Mouse (Mus musculus): ENCODE measurements around the gene Scn10a.

DNA sequence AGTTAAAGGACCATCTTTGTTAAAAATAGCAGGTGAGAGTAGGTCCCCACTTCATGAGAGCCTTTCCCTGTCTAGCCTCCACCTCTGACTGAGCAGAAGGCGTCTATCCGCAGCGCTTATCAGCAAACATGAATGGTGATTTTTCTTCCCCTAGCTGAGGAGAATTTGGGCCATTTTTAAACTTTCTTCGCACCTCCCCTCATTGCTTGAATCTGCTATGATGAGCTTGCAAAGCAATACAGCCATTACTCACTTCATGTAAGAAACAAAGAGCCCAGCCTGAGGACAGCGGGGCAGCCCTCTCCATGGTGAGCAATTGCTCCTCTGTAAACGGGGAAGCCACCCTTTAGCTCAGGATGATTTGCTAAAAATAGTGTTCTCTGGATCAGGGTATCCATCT is 154.3 kb downstream of the Scn10a start:
- TF ChIP-seq CTCF (IDR thresholded peaks at IDR 0.05; ENCODE audit: low read depth), result no peak
- no peak for TF ChIP-seq EP300 (optimal IDR thresholded peaks at IDR 0.05)

All from stomach, postnatal 0 days (tissue).